Mouse (Mus musculus) T-helper 1 cell (primary cell): Measurements from ENCODE around the gene C5ar2.
"Not testable (repeated sequence)": the region's sequence is repeated elsewhere in the genome, so short reads cannot be mapped to it uniquely, and the experiment has no call there.

Source experiments
- in situ Hi-C: fragments of 300-600 bp; cut with MboI, MseI; formaldehyde crosslinking; loops from one replicate; pipeline ENCODE4 v1.15.1; 2025; ENCODE audit warnings: high pct_unique_total_duplicates

Gene C5ar2

DNA sequence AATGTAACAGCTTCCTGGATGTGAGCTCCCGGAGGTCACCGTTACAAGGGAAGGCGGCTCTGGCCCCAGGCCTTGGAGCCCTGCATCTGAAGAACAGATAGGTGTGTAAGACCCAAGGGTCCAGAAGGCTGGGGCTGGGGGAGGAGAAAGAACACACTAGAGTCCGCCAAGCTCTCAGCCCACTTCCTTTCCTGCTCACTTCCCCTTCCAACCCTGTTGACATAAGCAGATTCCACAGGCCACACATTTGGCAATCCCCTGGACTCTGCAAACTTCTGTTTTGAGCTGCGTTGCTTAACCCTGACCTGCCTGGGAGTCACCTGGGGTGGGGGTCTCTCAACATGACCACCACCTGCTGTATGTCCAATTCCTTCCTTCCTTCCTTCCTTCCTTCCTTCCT, at the start of gene C5ar2:
TSS of gene C5ar2 (minus strand) at position 88 of the 400 bp plus-strand sequence.
- in situ Hi-C loops: no loop called here

- in situ Hi-C loops: no loop called here
These were observed 43.8 kb upstream of the C5ar2 start for GRCm38 (mm10) chr7:16287791-16288190.

DNA sequence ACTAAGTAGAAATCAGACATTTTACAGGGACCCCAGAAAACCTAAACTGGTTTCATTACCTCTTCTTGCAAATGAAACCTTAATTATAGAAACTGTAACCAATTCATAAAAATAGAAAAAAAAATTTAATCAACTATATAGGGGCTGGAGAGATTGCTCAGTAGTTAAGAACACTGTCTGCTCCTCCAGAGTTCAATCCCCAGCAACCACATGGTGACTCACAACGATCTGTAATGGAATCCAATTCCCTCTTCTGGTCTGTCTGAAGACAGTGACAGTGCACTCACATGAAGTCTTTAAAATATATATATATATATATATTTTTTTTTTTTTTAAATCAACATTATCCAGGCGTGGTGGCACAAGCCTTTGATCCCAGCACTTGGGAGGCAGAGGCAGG, 43.1 kb upstream of the C5ar2 start:
- in situ Hi-C loops: no loop called here

DNA sequence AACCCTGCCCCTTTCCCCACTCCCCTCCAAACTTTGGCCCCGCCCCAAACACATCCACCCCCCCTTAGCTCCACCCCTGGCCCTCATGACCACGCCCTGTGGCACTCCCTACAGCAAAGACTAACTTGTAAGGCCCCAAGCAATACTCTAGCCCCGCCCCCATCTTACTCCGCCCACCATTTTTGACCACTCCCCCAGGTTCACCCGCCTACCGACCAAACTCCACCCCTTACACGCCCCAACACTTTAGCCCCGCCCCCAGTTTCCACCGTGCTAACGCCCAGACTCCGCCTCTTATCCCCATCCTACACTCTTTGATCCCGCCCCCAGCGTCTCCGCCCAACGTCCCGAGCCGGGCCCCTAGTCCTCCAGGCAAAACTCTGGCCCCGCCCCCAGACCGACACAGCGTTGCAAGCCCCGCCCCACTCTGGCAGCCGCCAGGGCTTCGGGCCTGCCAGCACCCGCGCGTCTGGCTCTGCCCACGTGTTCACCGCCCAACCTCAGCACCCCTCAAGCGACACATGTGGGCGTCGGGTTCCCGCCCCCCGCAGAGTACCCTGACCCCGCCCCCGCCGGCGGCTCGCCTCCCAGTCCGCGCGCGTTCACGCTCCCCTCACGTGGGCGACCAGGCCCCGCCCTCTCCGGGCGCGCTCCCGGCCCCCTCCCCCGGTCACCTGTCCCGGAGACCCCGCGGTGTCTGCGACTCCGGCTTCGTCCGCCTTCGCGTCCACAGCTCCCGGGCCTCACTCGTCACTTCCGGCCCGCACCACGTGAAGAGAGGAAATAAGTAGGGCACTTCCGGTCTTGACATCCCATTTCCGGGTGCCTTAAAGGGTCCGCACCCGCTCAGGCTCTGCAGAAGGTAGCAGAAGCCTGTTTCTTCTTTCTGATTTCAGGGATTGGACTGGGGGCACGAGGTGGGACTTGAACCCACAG, 42.3 kb upstream of the C5ar2 start, which contains the start of gene Ccdc9:
TSS of gene Ccdc9 (minus strand) at position 770 of the 936 bp plus-strand sequence.
- in situ Hi-C loops: no loop called here

DNA sequence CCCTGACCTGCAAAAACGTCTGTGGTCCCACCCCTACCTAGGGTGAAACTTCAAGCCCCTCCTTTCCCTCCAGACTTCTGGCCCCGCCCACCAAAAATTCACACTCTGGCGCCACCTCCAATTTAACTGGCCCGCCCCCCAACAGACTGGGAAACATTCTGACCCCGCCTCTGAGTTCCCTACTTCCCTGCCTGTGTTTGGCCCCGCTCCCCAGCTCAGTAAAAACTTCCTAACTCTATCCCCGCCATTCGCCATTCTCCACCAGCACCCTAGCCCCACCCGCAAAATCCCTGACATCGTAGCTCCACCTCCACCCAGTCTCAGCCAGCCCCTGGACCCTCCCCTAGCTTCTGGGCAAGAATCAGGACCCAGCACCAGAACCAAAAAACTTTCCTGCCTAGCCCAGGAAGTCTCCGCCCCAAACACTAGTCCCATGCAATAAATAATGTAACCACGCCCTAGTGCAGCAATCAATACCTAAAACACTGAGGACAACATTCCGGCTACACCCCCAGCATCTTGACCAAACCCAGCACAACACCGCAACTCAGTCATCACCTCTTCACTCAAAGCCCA, 41.6 kb upstream of the C5ar2 start:
- in situ Hi-C loops: no loop called here

DNA sequence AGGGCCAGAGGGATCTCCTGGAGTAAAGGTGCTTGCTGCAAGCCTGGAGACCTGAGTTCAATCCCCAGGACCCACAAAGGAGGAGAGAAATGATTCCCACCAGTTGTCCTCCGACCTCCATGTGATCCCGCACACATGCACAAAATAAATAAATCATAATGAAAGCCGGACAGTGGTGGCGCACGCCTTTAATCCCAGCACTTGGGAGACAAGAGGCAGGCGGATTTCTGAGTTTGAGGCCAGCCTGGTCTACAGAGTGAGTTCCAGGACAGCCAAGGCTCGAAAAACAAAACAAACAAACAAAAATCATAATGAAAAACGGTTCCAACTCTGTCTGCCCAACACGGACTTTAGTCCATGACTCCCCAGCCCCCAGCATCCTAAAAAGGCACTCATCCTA, 41.0 kb upstream of the C5ar2 start:
- in situ Hi-C loops: no loop called here

- in situ Hi-C loops: no loop called here
These were observed 40.0 kb upstream of the C5ar2 start for GRCm38 (mm10) chr7:16284001-16284400.

DNA sequence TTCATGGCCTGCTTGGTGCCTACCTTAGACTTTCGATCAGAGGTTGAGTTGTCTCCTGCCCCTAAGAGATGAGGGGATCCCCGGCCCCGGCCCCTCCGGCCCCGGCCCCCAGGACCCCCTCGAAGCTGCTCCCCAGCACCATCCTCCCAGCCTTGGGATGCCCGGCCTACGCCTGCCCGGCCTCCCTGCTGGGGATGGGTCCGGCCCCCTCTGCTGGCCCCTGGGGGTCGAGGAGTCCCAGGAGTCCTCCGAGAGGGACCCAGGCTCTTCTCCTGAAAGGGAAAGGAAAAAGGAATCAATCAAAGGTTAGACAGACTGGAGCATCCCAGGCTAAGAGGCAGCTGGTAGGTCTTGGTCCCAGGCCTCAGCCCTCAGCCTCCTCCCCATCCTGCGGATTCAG, 38.4 kb upstream of the C5ar2 start:
- in situ Hi-C loops: no loop called here

- in situ Hi-C loops: no loop called here
These were observed 36.8 kb upstream of the C5ar2 start for GRCm38 (mm10) chr7:16280721-16281120.

GRCm38 (mm10) chr7:16274922-16275890, 31.3 kb upstream of the C5ar2 start:
- in situ Hi-C loops: no loop called here

GRCm38 (mm10) chr7:16273766-16274140, 29.8 kb upstream of the C5ar2 start:
- in situ Hi-C loops: no loop called here

GRCm38 (mm10) chr7:16273081-16273765, 29.3 kb upstream of the C5ar2 start, which contains the start of gene Inafm1:
Inafm1 (minus strand) TSS chr7:16273617.
- in situ Hi-C loops: no loop called here

DNA sequence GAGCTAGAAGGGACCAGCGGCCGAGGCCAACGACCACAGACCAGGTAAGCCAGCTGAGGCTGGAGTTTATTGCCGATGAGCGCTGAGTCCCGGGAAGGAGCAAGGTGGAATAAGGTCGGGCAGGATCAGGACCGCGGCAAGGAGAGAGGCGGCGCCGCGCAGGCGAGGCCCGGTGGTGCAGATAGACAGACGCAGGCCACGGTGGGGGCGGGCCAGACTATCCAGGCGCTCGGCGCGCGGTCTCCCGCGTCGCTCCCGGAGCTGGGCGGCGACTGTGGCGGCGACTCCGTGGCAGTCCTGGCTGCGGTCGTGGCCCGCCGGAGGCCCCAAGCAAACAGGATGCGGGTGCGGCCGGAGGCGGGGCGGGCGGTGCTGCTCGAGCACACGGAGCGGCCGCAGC, 28.7 kb upstream of the C5ar2 start:
- in situ Hi-C loops: no loop called here

DNA sequence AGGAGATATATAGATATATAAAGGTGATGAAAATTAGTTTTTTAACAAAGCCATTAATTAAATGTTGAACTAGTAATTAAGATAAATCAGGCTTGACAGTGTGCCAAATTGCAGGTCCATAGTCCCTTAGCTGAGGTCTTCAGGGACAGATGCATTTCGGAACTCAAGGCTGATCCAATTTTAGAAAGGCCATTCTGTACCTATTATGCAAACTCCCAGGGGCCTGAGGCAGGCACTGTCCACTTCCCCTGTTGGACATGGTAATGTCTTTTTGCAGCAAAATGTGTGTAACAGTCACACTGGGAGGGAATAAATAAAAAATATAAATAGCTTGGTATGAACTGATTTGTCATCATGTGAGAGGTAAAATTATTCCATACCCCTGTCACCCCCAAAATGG, 27.2 kb upstream of the C5ar2 start:
- in situ Hi-C loops: no loop called here

DNA sequence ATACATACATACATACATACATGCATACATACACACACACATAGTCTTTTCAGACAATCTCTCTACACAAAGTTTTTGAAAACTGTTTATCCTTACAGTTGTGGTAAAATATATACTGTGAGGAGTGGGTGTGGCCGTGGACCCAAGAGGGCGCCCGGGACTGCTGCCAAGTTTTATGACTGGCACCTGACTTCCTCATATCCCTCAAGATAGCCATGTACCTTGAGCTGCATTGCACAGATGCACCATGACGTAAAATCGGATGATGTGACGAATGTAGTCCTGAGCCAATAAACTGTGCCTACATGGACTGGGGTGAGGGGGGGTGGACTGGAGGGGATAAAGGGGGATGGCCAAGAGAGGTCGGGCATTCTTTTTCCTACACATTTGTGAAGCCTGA, 22.6 kb upstream of the C5ar2 start:
- in situ Hi-C loops: not testable (repeated sequence)

GRCm38 (mm10) chr7:16265856-16266255, 21.9 kb upstream of the C5ar2 start:
- in situ Hi-C loops: no loop called here

DNA sequence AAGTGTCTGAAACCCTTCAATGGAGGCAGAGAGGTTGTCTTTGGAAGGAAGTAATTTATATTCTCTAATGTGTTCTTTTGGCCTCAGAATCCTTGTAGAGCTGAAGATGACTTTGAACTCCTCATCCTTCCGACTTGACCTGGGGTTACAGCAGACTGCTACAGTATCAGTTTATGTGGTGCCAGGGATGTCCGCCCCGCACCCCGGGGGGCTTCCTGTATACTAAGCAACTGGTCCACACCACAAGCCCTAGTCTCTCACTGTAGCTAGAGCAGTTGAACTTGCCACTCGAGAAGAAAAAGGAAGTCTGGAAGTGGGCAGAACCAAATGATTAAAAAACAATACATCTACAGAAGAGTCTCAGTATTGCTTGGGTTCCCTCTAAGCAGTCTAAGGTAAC, 19.9 kb upstream of the C5ar2 start:
- in situ Hi-C loops: loop anchor here (5.0 kb wide), 1 partner anchor 72 kb away; no protein-coding TSS in a partner anchor

DNA sequence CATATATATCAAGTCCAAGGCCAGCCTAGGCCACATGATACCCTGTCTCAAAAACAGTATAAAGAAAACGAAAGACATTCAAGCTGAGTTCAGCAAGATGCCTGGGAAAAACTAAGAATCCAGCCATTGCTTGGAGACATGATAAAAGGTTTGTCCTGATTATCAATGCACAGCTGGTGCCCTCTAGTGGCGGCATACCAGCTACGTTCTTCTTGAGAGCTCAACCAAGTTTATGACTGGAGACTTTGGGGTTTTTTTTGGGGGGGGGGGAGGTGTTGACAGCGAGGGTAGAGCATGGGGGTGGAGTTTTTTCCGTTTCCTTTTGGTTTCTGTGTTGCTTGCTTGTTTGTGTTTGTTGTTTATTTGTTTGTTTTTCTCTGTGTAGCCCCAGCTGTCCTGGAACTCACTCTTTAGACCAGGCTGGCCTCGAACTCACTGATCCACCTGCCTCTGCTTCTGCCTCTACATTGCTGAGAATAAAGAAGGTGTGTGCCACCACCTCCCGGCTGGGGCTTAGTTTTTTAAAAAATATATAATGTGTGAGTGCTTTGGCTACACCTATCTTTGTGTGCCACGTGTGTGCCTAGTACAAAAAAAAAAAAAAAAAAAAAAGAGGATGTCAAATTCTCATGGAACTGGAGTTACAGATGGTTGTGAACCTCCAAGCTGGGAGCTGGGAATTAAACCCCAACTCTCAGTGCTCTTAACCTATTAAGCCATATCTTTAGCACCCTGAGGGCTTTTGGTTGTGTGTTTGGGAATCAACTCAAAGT, 19.2 kb upstream of the C5ar2 start:
- in situ Hi-C loops: loop anchor here (5.0 kb wide), 1 partner anchor 71 kb away; no protein-coding TSS in a partner anchor

DNA sequence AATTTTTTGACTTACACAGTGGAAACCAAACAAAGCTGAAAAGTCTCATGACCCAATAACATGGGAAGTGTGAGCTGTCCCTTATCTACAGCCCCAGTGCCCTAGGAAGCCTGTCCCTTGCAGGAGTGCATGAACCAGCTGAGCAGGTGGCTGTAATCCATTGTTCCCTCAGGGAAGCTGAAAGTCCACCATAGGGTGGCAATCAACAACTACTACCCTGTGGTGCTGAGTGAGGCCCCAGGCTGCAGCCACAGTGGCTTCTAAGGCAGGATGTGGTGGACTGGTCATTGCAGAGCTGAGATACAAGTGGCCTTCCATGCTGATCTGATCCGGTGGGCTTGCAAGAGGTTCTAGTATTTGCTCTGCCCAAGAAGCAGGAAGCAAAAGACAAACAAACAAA, 17.1 kb upstream of the C5ar2 start:
- in situ Hi-C loops: loop anchor here (5.0 kb wide), 1 partner anchor 69 kb away; no protein-coding TSS in a partner anchor

DNA sequence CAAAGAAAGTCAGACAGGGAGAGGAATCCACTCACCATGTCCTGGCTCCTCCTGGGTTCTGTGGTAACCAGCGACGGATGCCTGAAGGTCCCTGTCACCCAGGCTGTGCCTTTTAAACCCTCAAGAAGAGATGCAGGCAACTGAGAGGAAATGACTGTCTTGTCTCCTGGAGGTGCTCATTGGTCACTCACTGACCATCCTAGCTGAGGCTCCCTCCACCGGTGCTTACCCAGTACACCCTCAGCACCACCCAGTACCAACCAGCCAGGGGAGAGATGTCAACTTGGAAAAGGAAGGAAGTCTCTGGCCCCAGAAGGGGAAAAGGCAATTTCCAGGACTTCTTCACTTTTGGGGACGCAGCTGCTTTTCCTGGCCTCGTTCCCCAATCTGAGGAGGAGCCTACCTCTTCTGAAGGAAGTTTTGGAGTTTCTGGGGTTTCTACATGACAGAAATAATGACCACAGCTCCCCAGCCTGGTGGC, 15.2 kb upstream of the C5ar2 start, which contains the start of gene C5ar1:
TSS of gene C5ar1 (minus strand) at position 431 of the 481 bp plus-strand sequence.
- in situ Hi-C loops: no loop called here
